In genomic region chr12:45067686-45068085, GRCm38 (mm10) we compare ENCODE assay signal across 9 mouse cellular contexts. TPM values are rescaled to one million over a fixed set of nuclear protein-coding genes. Genes with fewer than 3 reads are reported as not detected.
DNase-seq lines count a peak whose midpoint lies in the region; ATAC-seq and TF ChIP-seq lines count a peak whose summit lies in the region.
"Had no signal": no experiment of that assay in that cellular context is flagged by ENCODE, and none has a peak within 500 bp of the region (broad histone marks: within the 10 kb centered on the region; RNA-seq: fewer than 3 reads in every experiment).

No protein-coding gene starts in this region.

- H3K36me3 ChIP-seq in kidney, embryonic 16.5 days (ENCODE audit: insufficient read depth, low read length) = no peaks in the 10 kb centered on the region
- no peaks in the 10 kb centered on the region for H3K36me3 ChIP-seq in forebrain, postnatal 0 days (ENCODE audit: insufficient read depth)
- H3K36me3 ChIP-seq in limb, embryonic 10.5 days = no peaks in the 10 kb centered on the region
- H3K36me3 ChIP-seq in neural tube, embryonic 12.5 days = no peaks in the 10 kb centered on the region
- H3K36me3 ChIP-seq: G1E had no signal

- H3K9ac ChIP-seq in kidney, embryonic 16.5 days (replicated peaks; ENCODE audit: low read length) = 0 out of 2 replicates have a peak overlapping the region, but pooled peaks have one; percentile 1
- no peak overlapping the region for H3K9ac ChIP-seq in forebrain, postnatal 0 days
- no peak overlapping the region for H3K9ac ChIP-seq in neural tube, embryonic 12.5 days

- peak overlapping the region; percentile 39; the same call in 1 of the 2 replicates for H3K4me2 ChIP-seq in kidney, embryonic 16.5 days (replicated peaks; ENCODE audit: low read depth, low read length)
- H3K4me2 ChIP-seq in forebrain, postnatal 0 days (ENCODE audit: low read depth) = peak overlapping the region; percentile 21
- H3K4me2 ChIP-seq in neural tube, embryonic 12.5 days (replicated peaks) = peak overlapping the region; percentile 27

- H3K9me3 ChIP-seq in kidney, embryonic 16.5 days (ENCODE audit: low read length) = no peaks in the 10 kb centered on the region
- H3K9me3 ChIP-seq in forebrain, postnatal 0 days (ENCODE audit: low read length) = no peaks in the 10 kb centered on the region
- no peaks in the 10 kb centered on the region for H3K9me3 ChIP-seq in limb, embryonic 10.5 days (replicated peaks)
- no peaks in the 10 kb centered on the region for H3K9me3 ChIP-seq in neural tube, embryonic 12.5 days

- H3K27ac ChIP-seq in kidney, embryonic 16.5 days (ENCODE audit: low read length) = no peak overlapping the region
- no peak overlapping the region; the same call in 1 of the 2 replicates for H3K27ac ChIP-seq in forebrain, postnatal 0 days (ENCODE audit: low read depth, low read length)
- H3K27ac ChIP-seq in limb, embryonic 10.5 days = no peak overlapping the region
- no peak overlapping the region for H3K27ac ChIP-seq in neural tube, embryonic 12.5 days

- peak; percentile 6; the same call in 1 of the 2 replicates for ATAC-seq in kidney, embryonic 16.5 days (ENCODE audit: low FRiP score, low TSS enrichment)
- ATAC-seq in forebrain, postnatal 0 days = no peak
- ATAC-seq in neural tube, embryonic 12.5 days (ENCODE audit: low FRiP score, low read depth) = no peak

- peaks cover 31% of the 10 kb centered on the region for H3K4me1 ChIP-seq in kidney, embryonic 16.5 days (ENCODE audit: insufficient read depth, low read length)
- H3K4me1 ChIP-seq in forebrain, postnatal 0 days (ENCODE audit: insufficient read depth) = no peaks in the 10 kb centered on the region
- peaks cover 44% of the 10 kb centered on the region for H3K4me1 ChIP-seq in limb, embryonic 10.5 days
- H3K4me1 ChIP-seq in neural tube, embryonic 12.5 days = no peaks in the 10 kb centered on the region

- no peak overlapping the region for H3K4me3 ChIP-seq in kidney, embryonic 16.5 days (ENCODE audit: low read length)
- no peak overlapping the region for H3K4me3 ChIP-seq in forebrain, postnatal 0 days (ENCODE audit: low read depth, low read length)
- H3K4me3 ChIP-seq in limb, embryonic 10.5 days = 0 out of 2 replicates have a peak overlapping the region, but pooled peaks have one; percentile 20
- H3K4me3 ChIP-seq in neural tube, embryonic 12.5 days = no peak overlapping the region

- no peak for DNase-seq in kidney, adult 8-10 months
- no peak for DNase-seq in forebrain, postnatal 0 days
- DNase-seq in limb, embryonic 10.5 days (ENCODE audit: low spot score) = no peak
- no peak for DNase-seq in layer of hippocampus, adult 9-11 months
- DNase-seq in cerebellum, adult 8-10 months = no peak
- DNase-seq: adrenal gland, postnatal 25 days had no signal

- no peak for TF ChIP-seq CTCF in forebrain, postnatal 0 days (IDR thresholded peaks at IDR 0.05; ENCODE audit: low read depth)

- 16% methylated on average over 3 of the region's 3 CpGs for WGBS in kidney, embryonic 16.5 days
- WGBS in forebrain, postnatal 0 days = 18% methylated on average over 3 of the region's 3 CpGs
- WGBS in limb, embryonic 10.5 days = 17% methylated on average over 3 of the region's 3 CpGs
- WGBS in neural tube, embryonic 12.5 days = 16% methylated on average over 3 of the region's 3 CpGs

- no peaks in the 10 kb centered on the region for H3K27me3 ChIP-seq in kidney, embryonic 16.5 days (ENCODE audit: insufficient read depth, low read length)
- no peaks in the 10 kb centered on the region for H3K27me3 ChIP-seq in forebrain, postnatal 0 days (ENCODE audit: insufficient read depth, low read length)
- H3K27me3 ChIP-seq in limb, embryonic 10.5 days (ENCODE audit: low read depth, poor library complexity, severe bottlenecking) = 0 out of 2 replicates have a peak, but pooled peaks cover 6% of the 10 kb centered on the region
- 0 out of 2 replicates have a peak, but pooled peaks cover 3% of the 10 kb centered on the region for H3K27me3 ChIP-seq in neural tube, embryonic 12.5 days (replicated peaks)

RNA-seq across cellular contexts. Expression of gene Stxbp6, which starts 6.8 kb away (rescaled TPM):
- 29.1 and 35.6 TPM in 2 replicates for polyA plus RNA-seq in kidney, embryonic 16.5 days (2015; fragmentation: Nextera tagmentation; extraction: Ambion mirVana)
- total RNA-seq in forebrain, postnatal 0 days (2014; rRNA removed) = 17.2 and 22.6 TPM in 2 replicates
- 7.2 and 19.6 TPM in 2 replicates for polyA plus RNA-seq in forebrain, postnatal 0 days (2015; fragmentation: Nextera tagmentation; extraction: Ambion mirVana)
- polyA plus RNA-seq in limb, embryonic 10.5 days (2016; fragmentation: Nextera tagmentation; extraction: Ambion mirVana) = 12.5 and 12.8 TPM in 2 replicates
- 9.4 and 10.9 TPM in 2 replicates for polyA plus RNA-seq in neural tube, embryonic 12.5 days (2016; fragmentation: Nextera tagmentation; extraction: Ambion mirVana)
- polyA plus RNA-seq: G1E had no signal
